Mouse (Mus musculus) embryonic facial prominence, embryonic 15.5 days (tissue): ENCODE data around the gene Phf19. TPM values are rescaled to one million over a fixed set of nuclear protein-coding genes. Genes with fewer than 3 reads are reported as not detected.

Source experiments
- ATAC-seq: fragments of 200-750 bp; cut with Nextera tagmentation; 2 replicates; pipeline ENCODE4 v1.8.0; 2017; ENCODE audit warnings: low read depth, moderate TSS enrichment; ENCODE audit not compliant: insufficient number of reproducible peaks, low FRiP score, low TSS enrichment
- H3K27ac ChIP-seq: fragments of 300-500 bp; sonication (generic); replicated peaks from 2 replicates; pipeline ENCODE4 v1.5.1; 2015; ENCODE audit warnings: mild to moderate bottlenecking, inconsistent platforms
- H3K27me3 ChIP-seq: fragments of 300-500 bp; sonication (generic); 2 replicates; pipeline ENCODE4 v1.6.1; 2015; ENCODE audit warnings: inconsistent platforms
- H3K36me3 ChIP-seq: fragments of 300-500 bp; sonication (generic); 2 replicates; pipeline ENCODE4 v1.6.1; 2015; ENCODE audit warnings: mild to moderate bottlenecking, inconsistent platforms
- H3K4me1 ChIP-seq: fragments of 300-500 bp; sonication (generic); 2 replicates; pipeline ENCODE4 v1.6.1; 2015; ENCODE audit warnings: inconsistent platforms
- H3K4me2 ChIP-seq: fragments of 300-500 bp; sonication (generic); replicated peaks from 2 replicates; pipeline ENCODE4 v1.6.1; 2015; ENCODE audit warnings: mild to moderate bottlenecking, inconsistent platforms
- H3K4me3 ChIP-seq: fragments of 300-500 bp; sonication (generic); replicated peaks from 2 replicates; pipeline ENCODE4 v1.5.1; 2015; ENCODE audit warnings: mild to moderate bottlenecking, inconsistent platforms
- H3K9ac ChIP-seq: fragments of 300-500 bp; sonication (generic); 2 replicates; pipeline ENCODE4 v1.6.1; 2015; ENCODE audit warnings: inconsistent platforms
- H3K9me3 ChIP-seq: fragments of 300-500 bp; sonication (generic); replicated peaks from 2 replicates; pipeline ENCODE4 v1.6.1; 2016; ENCODE audit warnings: inconsistent platforms
- WGBS: fragments of 180-500 bp; shearing (Covaris S2); methylation state at CpG from one replicate; pipeline ENCODE4 v1.1.7; 2015; 5-methylcytosine and 5-hydroxymethylcytosine counted together
- polyA plus RNA-seq: library from polyadenylated mRNA; unstranded; fragments of >200 nt; fragmentation: Nextera tagmentation; extraction: Ambion mirVana; gene quantifications from 2 replicates; pipeline ENCODE4 v1.2.1, GENCODE M21; 2015

Phf19 gene
- polyA plus RNA-seq, 1 experiment from 2014 or later, result 9.0 TPM

- Histone ChIP-seq H3K4me3 (no peak overlapping the region), H3K9ac (no peak overlapping the region), H3K27me3 (no peaks in the 10 kb centered on the region; the same call in 1 of the 2 replicates), H3K4me2 (no peak overlapping the region), H3K36me3 (no peaks in the 10 kb centered on the region), H3K4me1 (no peaks in the 10 kb centered on the region), H3K9me3 (no peaks in the 10 kb centered on the region), H3K27ac (no peak overlapping the region)
- ATAC-seq, result no peak
Measured at GRCm38 (mm10) chr2:34954344-34954743, 40.5 kb upstream of the Phf19 start.

GRCm38 (mm10) chr2:34953547-34954116 lies 39.8 kb upstream of the Phf19 start:
- H3K9ac ChIP-seq, result no peak overlapping the region
- no peak for ATAC-seq
- no peaks in the 10 kb centered on the region for H3K4me1 ChIP-seq
- no peak overlapping the region for H3K27ac ChIP-seq
- H3K9me3 ChIP-seq, result no peaks in the 10 kb centered on the region
- WGBS, result 63% methylated on average over 2 of the region's 2 CpGs
- H3K36me3 ChIP-seq, result no peaks in the 10 kb centered on the region
- no peaks in the 10 kb centered on the region; the same call in 1 of the 2 replicates for H3K27me3 ChIP-seq
- H3K4me3 ChIP-seq, result no peak overlapping the region
- H3K4me2 ChIP-seq, result no peak overlapping the region

GRCm38 (mm10) chr2:34953018-34953417 lies 39.2 kb upstream of the Phf19 start:
- Histone ChIP-seq H3K4me1 (no peaks in the 10 kb centered on the region), H3K4me2 (no peak overlapping the region), H3K36me3 (no peaks in the 10 kb centered on the region), H3K27ac (no peak overlapping the region), H3K9me3 (no peaks in the 10 kb centered on the region), H3K4me3 (no peak overlapping the region), H3K9ac (no peak overlapping the region), H3K27me3 (no peaks in the 10 kb centered on the region; the same call in 1 of the 2 replicates)
- WGBS, result 63% methylated on average over 4 of the region's 4 CpGs
- no peak for ATAC-seq

- H3K9ac ChIP-seq, result no peak overlapping the region
- no peaks in the 10 kb centered on the region for H3K36me3 ChIP-seq
- H3K9me3 ChIP-seq, result no peaks in the 10 kb centered on the region
- H3K4me3 ChIP-seq, result no peak overlapping the region
- no peaks in the 10 kb centered on the region for H3K4me1 ChIP-seq
- ATAC-seq, result no peak
- no peaks in the 10 kb centered on the region; the same call in 1 of the 2 replicates for H3K27me3 ChIP-seq
- H3K27ac ChIP-seq, result no peak overlapping the region; the same call in 1 of the 2 replicates
- H3K4me2 ChIP-seq, result no peak overlapping the region
Measured at GRCm38 (mm10) chr2:34951469-34951868, 37.6 kb upstream of the Phf19 start.

- peaks cover 5% of the 10 kb centered on the region; the same call in 1 of the 2 replicates for H3K4me1 ChIP-seq
- no peaks in the 10 kb centered on the region for H3K36me3 ChIP-seq
- no peak for ATAC-seq
- H3K4me3 ChIP-seq, result no peak overlapping the region
- H3K9ac ChIP-seq, result no peak overlapping the region
- WGBS, result 17% methylated on average over 2 of the region's 2 CpGs
- no peak overlapping the region for H3K4me2 ChIP-seq
- no peak overlapping the region for H3K27ac ChIP-seq
- no peaks in the 10 kb centered on the region for H3K9me3 ChIP-seq
- H3K27me3 ChIP-seq, result no peaks in the 10 kb centered on the region; the same call in 1 of the 2 replicates
Measured at GRCm38 (mm10) chr2:34948622-34949021, 34.8 kb upstream of the Phf19 start.

- Histone ChIP-seq H3K9ac (no peak overlapping the region), H3K4me2 (no peak overlapping the region), H3K27me3 (peaks cover 5% of the 10 kb centered on the region; the same call in 1 of the 2 replicates), H3K4me3 (no peak overlapping the region), H3K4me1 (peaks cover 9% of the 10 kb centered on the region), H3K27ac (no peak overlapping the region), H3K36me3 (no peaks in the 10 kb centered on the region), H3K9me3 (no peaks in the 10 kb centered on the region)
- ATAC-seq, result no peak
- WGBS, result 69% methylated on average over 4 of the region's 4 CpGs
Measured at GRCm38 (mm10) chr2:34946046-34946445, 32.2 kb upstream of the Phf19 start.

GRCm38 (mm10) chr2:34945580-34945979 lies 31.8 kb upstream of the Phf19 start:
- 69% methylated on average over 4 of the region's 4 CpGs for WGBS
- no peak overlapping the region for H3K9ac ChIP-seq
- no peak overlapping the region for H3K4me2 ChIP-seq
- H3K9me3 ChIP-seq, result no peaks in the 10 kb centered on the region
- no peaks in the 10 kb centered on the region for H3K36me3 ChIP-seq
- H3K27me3 ChIP-seq, result peaks cover 5% of the 10 kb centered on the region; the same call in 1 of the 2 replicates
- H3K4me3 ChIP-seq, result no peak overlapping the region
- no peak for ATAC-seq
- H3K4me1 ChIP-seq, result peaks cover 13% of the 10 kb centered on the region
- no peak overlapping the region for H3K27ac ChIP-seq

GRCm38 (mm10) chr2:34944761-34945160 lies 30.9 kb upstream of the Phf19 start:
- 21% methylated on average over 8 of the region's 8 CpGs for WGBS
- no peaks in the 10 kb centered on the region for H3K9me3 ChIP-seq
- peaks cover 18% of the 10 kb centered on the region for H3K4me1 ChIP-seq
- H3K4me3 ChIP-seq, result no peak overlapping the region
- no peak overlapping the region for H3K9ac ChIP-seq
- H3K27ac ChIP-seq, result no peak overlapping the region
- H3K4me2 ChIP-seq, result no peak overlapping the region
- ATAC-seq, result no peak
- H3K36me3 ChIP-seq, result no peaks in the 10 kb centered on the region
- peaks cover 5% of the 10 kb centered on the region; the same call in 1 of the 2 replicates for H3K27me3 ChIP-seq

- Histone ChIP-seq H3K9me3 (no peaks in the 10 kb centered on the region), H3K36me3 (no peaks in the 10 kb centered on the region), H3K27ac (no peak overlapping the region), H3K27me3 (peaks cover 5% of the 10 kb centered on the region; the same call in 1 of the 2 replicates), H3K4me1 (peaks cover 27% of the 10 kb centered on the region), H3K4me3 (no peak overlapping the region), H3K4me2 (no peak overlapping the region), H3K9ac (no peak overlapping the region)
- WGBS, result 80% methylated on average over 13 of the region's 13 CpGs
- ATAC-seq, result no peak
Measured at GRCm38 (mm10) chr2:34943556-34944120, 29.8 kb upstream of the Phf19 start.

- no peak overlapping the region for H3K27ac ChIP-seq
- no peak for ATAC-seq
- no peak overlapping the region for H3K9ac ChIP-seq
- peaks cover 5% of the 10 kb centered on the region; the same call in 1 of the 2 replicates for H3K27me3 ChIP-seq
- no peak overlapping the region for H3K4me3 ChIP-seq
- H3K36me3 ChIP-seq, result no peaks in the 10 kb centered on the region
- WGBS, result 22% methylated on average over 11 of the region's 11 CpGs
- no peak overlapping the region for H3K4me2 ChIP-seq
- H3K4me1 ChIP-seq, result peaks cover 47% of the 10 kb centered on the region
- no peaks in the 10 kb centered on the region for H3K9me3 ChIP-seq
Measured at GRCm38 (mm10) chr2:34941061-34941675, 27.3 kb upstream of the Phf19 start.

GRCm38 (mm10) chr2:34940246-34940645 lies 26.4 kb upstream of the Phf19 start:
- H3K27me3 ChIP-seq, result peaks cover 5% of the 10 kb centered on the region; the same call in 1 of the 2 replicates
- H3K4me2 ChIP-seq, result no peak overlapping the region
- no peak overlapping the region for H3K27ac ChIP-seq
- 80% methylated on average over 5 of the region's 5 CpGs for WGBS
- H3K4me1 ChIP-seq, result peaks cover 47% of the 10 kb centered on the region
- no peak overlapping the region for H3K4me3 ChIP-seq
- H3K36me3 ChIP-seq, result no peaks in the 10 kb centered on the region
- H3K9me3 ChIP-seq, result no peaks in the 10 kb centered on the region
- no peak for ATAC-seq
- H3K9ac ChIP-seq, result no peak overlapping the region
